Mouse (Mus musculus) heart, adult 2 months (tissue): ENCODE data around the gene Mpv17l2. TPM values are rescaled to one million over a fixed set of nuclear protein-coding genes. Genes with fewer than 3 reads are reported as not detected.

Experiments
- DNase-seq, 2 experiments: peaks; one replicate each; pipeline ENCODE4 v3.0.0; 2021
- H3K27ac ChIP-seq: fragments of 200-600 bp; 2 replicates; pipeline ENCODE4 v1.8.1; 2022
- H3K27me3 ChIP-seq: fragments of 200-500 bp; 2 replicates; pipeline ENCODE4 v1.6.1; 2012; ENCODE audit warnings: mild to moderate bottlenecking, low read length, inconsistent platforms, mixed read lengths; ENCODE audit not compliant: control insufficient read depth, insufficient read depth
- H3K36me3 ChIP-seq: fragments of 200-500 bp; 2 replicates; pipeline ENCODE4 v1.6.1; 2012; ENCODE audit warnings: low read length, inconsistent platforms; ENCODE audit not compliant: control insufficient read depth, insufficient read depth
- H3K4me1 ChIP-seq: fragments of 200-500 bp; 2 replicates; pipeline ENCODE4 v1.6.1; 2011; ENCODE audit warnings: low read length; ENCODE audit not compliant: control insufficient read depth, insufficient read depth
- H3K4me3 ChIP-seq: fragments of 200-600 bp; 2 replicates; pipeline ENCODE4 v1.8.1; 2022
- H3K79me2 ChIP-seq: fragments of 200-500 bp; replicated peaks from 2 replicates; pipeline ENCODE4 v1.6.1; 2012; ENCODE audit warnings: mild to moderate bottlenecking, inconsistent platforms, low read length, moderate library complexity, mixed read lengths; ENCODE audit not compliant: control insufficient read depth, insufficient read depth
- H3K9ac ChIP-seq: fragments of 200-500 bp; 2 replicates; pipeline ENCODE4 v1.6.1; 2012; ENCODE audit warnings: low read depth, mild to moderate bottlenecking, control low read depth, inconsistent platforms, low read length, mixed read lengths
- CTCF ChIP-seq: fragments of 200-600 bp; IDR thresholded peaks from 2 replicates; pipeline ENCODE4 v1.8.1; 2022; ENCODE audit warnings: antibody characterized with exemption, mild to moderate bottlenecking, moderate library complexity
- EP300 ChIP-seq: fragments of 200-500 bp; IDR thresholded peaks from 2 replicates; pipeline ENCODE4 v1.6.1; 2011; ENCODE audit warnings: low read depth, low read length, control low read depth; ENCODE audit not compliant: insufficient read depth
- POLR2A ChIP-seq: fragments of 200-500 bp; IDR thresholded peaks from 2 replicates; pipeline ENCODE4 v1.6.1; 2011; ENCODE audit warnings: mild to moderate bottlenecking, low read depth, low read length, control low read depth; ENCODE audit not compliant: insufficient read depth
- WGBS: fragments of 180-500 bp; shearing (Covaris S2); methylation state at CpG from one replicate; pipeline ENCODE4 v1.1.7; 2018; 5-methylcytosine and 5-hydroxymethylcytosine counted together
- intact Hi-C: fragments of 180-260 bp; cut with DNase I; formaldehyde crosslinking; loops from one replicate; pipeline ENCODE4 v1.15.1; 2025
- polyA plus RNA-seq: library from polyadenylated mRNA; depleted of rRNA; stranded (reverse); fragments of >200 nt; gene quantifications from 2 replicates; pipeline ENCODE4 v1.2.3, GENCODE M21; 2012
- total RNA-seq, 2 experiments: library from RNA; stranded (reverse); gene quantifications; 2 replicates each; pipeline ENCODE4 v1.2.3; 2021

Mpv17l2 gene
- total and polyA plus RNA-seq, 3 experiments, result 21.7 to 32.2 (median 29.1) TPM

DNA sequence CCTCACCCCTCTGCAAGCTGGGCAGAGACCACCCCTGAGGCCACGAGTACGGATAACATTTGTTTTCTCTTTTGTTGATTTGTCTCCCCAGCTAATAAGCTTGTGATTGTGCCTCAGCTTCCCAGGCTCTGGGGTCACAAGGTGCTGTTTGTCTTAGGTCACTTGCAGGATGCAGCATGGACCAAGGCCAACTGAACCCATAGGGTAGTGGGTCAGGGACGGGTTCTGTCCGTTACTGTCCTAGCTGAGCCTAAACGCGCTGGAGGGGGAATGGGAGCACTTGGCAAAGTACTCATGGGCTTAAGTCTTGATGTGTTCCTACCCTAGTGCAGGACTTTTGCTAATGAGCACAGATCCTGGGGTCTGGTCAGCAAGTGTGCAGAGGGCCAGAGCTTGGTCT, 6.8 kb upstream of the Mpv17l2 start:
- Histone ChIP-seq H3K9ac (no peak overlapping the region), H3K27me3 (no peaks in the 10 kb centered on the region), H3K4me1 (peaks cover 6% of the 10 kb centered on the region), H3K79me2 (no peaks in the 10 kb centered on the region; the same call in 1 of the 2 replicates), H3K27ac (no peak overlapping the region), H3K36me3 (no peaks in the 10 kb centered on the region), H3K4me3 (no peak overlapping the region)
- no peak for DNase-seq
- intact Hi-C loops, result loop anchor here (2.0 kb wide), 1 partner anchor 73 kb away; no protein-coding TSS in a partner anchor
- 79% methylated on average over 6 of the region's 6 CpGs for WGBS
- no peak for TF ChIP-seq EP300
- no peak for TF ChIP-seq CTCF
- TF ChIP-seq POLR2A, result no peak

GRCm38 (mm10) chr8:70766571-70767440, 6.1 kb upstream of the Mpv17l2 start:
- H3K27me3 ChIP-seq, result no peaks in the 10 kb centered on the region
- peak; percentile 78 to 80 for DNase-seq
- peak overlapping the region; percentile 41 for H3K9ac ChIP-seq
- 12% methylated on average over 21 of the region's 21 CpGs for WGBS
- no peaks in the 10 kb centered on the region for H3K36me3 ChIP-seq
- intact Hi-C loops, result loop anchor here (2.0 kb wide), 1 partner anchor 74 kb away; no protein-coding TSS in a partner anchor
- peak overlapping the region; percentile 62 for H3K27ac ChIP-seq
- H3K4me1 ChIP-seq, result peaks cover 6% of the 10 kb centered on the region
- no peak for TF ChIP-seq CTCF
- peak; percentile 77 for TF ChIP-seq POLR2A
- no peaks in the 10 kb centered on the region for H3K79me2 ChIP-seq
- peak overlapping the region; percentile 51 for H3K4me3 ChIP-seq

DNA sequence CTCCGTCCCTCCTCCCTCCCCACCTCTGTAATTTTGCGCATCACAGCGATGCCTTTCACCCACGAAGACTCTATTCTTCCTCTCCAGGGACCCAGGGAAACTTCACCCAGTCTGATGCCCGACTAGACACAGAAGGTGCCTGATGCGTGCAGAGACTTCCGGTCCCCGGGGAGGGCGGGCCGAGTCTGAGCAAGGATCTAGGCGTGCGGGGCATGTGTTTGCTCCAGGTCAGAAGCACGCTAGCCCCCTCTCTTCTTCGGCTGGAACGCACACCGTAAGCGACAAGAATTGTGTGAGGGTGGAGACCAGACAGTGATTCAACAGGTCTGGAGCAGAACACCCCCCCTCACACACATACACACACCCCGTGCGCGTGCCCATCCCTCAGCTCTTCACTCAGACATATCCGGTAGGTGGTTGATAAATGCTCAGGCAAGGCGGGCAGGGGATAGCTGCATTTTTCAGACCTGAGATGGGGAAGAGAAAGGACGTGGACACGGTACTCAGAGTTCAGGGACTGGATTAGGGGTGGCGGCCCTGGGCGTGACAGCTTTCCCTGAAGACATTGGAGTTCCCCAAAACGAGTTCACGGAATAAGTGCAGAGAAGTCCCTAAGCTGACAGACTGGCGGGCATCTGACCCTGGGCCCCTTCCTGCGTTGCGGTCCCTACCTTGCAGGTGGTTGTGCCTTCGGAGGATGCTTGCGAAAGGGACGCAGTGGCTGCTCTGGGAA, 5.3 kb upstream of the Mpv17l2 start:
- H3K27ac ChIP-seq, result peak overlapping the region; percentile 62

DNA sequence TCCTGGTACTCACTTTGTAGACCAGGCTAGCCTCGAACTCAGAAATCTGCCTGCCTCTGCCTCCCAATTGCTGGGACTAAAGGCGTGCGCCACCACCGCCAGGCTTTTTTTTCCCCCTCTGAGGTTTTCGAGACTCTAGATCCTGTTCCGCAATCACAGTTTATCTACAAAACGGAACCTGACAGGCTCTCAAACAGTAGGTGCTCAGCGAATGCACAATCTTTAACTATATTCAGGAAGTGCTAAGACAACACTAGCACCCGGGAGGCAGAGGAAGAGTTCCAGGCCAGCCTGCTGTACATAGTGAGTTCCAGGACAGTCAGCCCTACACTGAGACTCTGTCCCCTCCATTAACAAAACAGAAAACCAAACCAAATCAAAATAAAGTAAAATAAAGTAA, 4.6 kb upstream of the Mpv17l2 start:
- Histone ChIP-seq H3K4me1 (peaks cover 7% of the 10 kb centered on the region), H3K79me2 (no peaks in the 10 kb centered on the region), H3K9ac (no peak overlapping the region), H3K27me3 (no peaks in the 10 kb centered on the region), H3K36me3 (no peaks in the 10 kb centered on the region), H3K27ac (no peak overlapping the region; the same call in 1 of the 2 replicates), H3K4me3 (peak overlapping the region; percentile 51)
- 65% methylated on average over 9 of the region's 9 CpGs for WGBS
- DNase-seq, result no peak
- intact Hi-C loops, result no loop called here
- TF ChIP-seq CTCF (no peak), POLR2A (no peak), EP300 (no peak)

More for the DNA sequence above, 5.3 kb upstream of the Mpv17l2 start:
- DNase-seq, result peak; percentile 68 to 73
- H3K27me3 ChIP-seq, result no peaks in the 10 kb centered on the region
- peaks cover 7% of the 10 kb centered on the region for H3K4me1 ChIP-seq
- intact Hi-C loops, result loop anchor here (2.0 kb wide), 1 partner anchor 75 kb away; no protein-coding TSS in a partner anchor
- TF ChIP-seq EP300 (no peak), POLR2A (no peak), CTCF (no peak)
- H3K79me2 ChIP-seq, result no peaks in the 10 kb centered on the region
- H3K36me3 ChIP-seq, result no peaks in the 10 kb centered on the region
- peak overlapping the region; percentile 51 for H3K4me3 ChIP-seq
- 5% methylated on average over 34 of the region's 34 CpGs for WGBS
- peak overlapping the region; percentile 41 for H3K9ac ChIP-seq

GRCm38 (mm10) chr8:70764676-70765075, 3.9 kb upstream of the Mpv17l2 start:
- peaks cover 11% of the 10 kb centered on the region for H3K4me1 ChIP-seq
- H3K79me2 ChIP-seq, result no peaks in the 10 kb centered on the region
- H3K27me3 ChIP-seq, result no peaks in the 10 kb centered on the region
- no peak for TF ChIP-seq POLR2A
- TF ChIP-seq CTCF, result no peak
- TF ChIP-seq EP300, result no peak
- intact Hi-C loops, result no loop called here
- no peak overlapping the region for H3K4me3 ChIP-seq
- 92% methylated on average over 13 of the region's 13 CpGs for whole genome bisulfite sequencing
- no peak for DNase-seq
- no peaks in the 10 kb centered on the region for H3K36me3 ChIP-seq
- H3K27ac ChIP-seq, result no peak overlapping the region
- H3K9ac ChIP-seq, result no peak overlapping the region
